Mouse (Mus musculus): ENCODE results near the gene Kif23. TPM values are rescaled to one million over a fixed set of nuclear protein-coding genes. Genes with fewer than 3 reads are reported as not detected.
A peak's percentile ranks its signal among the peaks of the same experiment; 100 is the strongest.

The Kif23 gene
- total RNA-seq, 2 experiments from 2014 or later: 4.8 to 5.5 TPM

DNA sequence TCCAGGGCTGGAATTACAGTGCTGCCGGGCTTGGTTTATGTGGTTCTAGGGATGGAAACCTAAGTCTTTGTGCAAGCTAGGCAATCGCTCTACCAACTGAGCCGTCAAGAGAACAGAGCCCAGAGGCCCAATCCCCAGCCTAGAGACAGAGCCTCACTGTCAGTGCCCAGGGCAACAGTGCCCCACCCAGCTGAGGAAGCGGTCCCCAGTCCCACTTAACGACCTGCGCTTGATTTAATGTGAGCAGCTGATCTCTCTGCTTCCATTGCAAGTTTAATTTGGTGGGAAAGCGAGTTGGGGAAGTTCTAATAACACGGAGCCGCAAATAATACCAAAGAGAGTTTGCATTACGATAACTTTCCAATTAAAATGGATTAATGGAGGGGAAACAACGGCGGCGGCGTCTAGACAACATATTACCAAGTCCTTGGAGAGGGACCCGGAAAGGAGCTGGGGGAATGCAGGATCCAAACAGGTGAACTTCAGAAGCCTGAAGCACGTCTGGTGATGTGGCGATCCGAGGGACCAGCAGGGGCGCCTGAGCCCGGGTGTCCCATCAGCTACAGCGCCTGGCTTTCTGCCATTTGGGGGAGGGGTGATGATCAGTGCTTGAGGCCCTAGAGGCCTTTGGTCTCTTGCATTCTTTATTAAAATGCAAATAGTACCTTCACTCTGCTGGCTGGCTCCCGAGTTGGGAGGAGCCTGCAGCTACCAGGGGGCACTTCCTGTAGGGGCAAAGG is 69.0 kb downstream of the Kif23 start:
- peak in 1 of 2 experiments; percentile 63 for DNase-seq (ENCODE audit: extremely low spot score in 1 of 2, low spot score in 2 of 2)
- intact Hi-C loops (cut with DNase I): no loop called here

- intact Hi-C loops (cut with DNase I): no loop called here
- no peak for DNase-seq (ENCODE audit: extremely low spot score in 1 of 2, low spot score in 2 of 2)
Measured at GRCm38 (mm10) chr9:61873325-61873724, 73.2 kb downstream of the Kif23 start.

GRCm38 (mm10) chr9:61872246-61872941 is 74.2 kb downstream of the Kif23 start:
- intact Hi-C loops (cut with DNase I): no loop called here
- peak in 1 of 2 experiments; percentile 27 for DNase-seq (ENCODE audit: extremely low spot score in 1 of 2, low spot score in 2 of 2)

DNA sequence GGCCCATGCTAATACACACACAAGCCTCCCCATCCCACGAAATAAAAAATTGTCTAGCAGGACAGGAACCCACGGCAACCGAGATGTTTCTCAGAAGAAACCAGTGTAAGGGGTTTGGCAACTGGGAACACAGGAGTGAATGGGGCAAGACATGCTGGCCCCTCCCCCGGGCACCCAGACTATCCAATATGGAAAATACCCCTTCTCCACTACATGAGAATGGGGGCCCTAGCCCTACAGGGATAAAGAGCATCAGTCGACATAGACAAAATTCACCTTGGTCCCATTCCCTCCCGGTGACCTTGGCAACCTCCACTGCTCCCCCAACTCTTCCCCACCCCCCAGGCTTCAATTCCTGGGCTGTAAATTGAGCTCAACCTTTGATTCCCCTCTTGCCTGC is 74.7 kb downstream of the Kif23 start:
- intact Hi-C loops (cut with DNase I): no loop called here
- no peak for DNase-seq (ENCODE audit: extremely low spot score in 1 of 2, low spot score in 2 of 2)

DNA sequence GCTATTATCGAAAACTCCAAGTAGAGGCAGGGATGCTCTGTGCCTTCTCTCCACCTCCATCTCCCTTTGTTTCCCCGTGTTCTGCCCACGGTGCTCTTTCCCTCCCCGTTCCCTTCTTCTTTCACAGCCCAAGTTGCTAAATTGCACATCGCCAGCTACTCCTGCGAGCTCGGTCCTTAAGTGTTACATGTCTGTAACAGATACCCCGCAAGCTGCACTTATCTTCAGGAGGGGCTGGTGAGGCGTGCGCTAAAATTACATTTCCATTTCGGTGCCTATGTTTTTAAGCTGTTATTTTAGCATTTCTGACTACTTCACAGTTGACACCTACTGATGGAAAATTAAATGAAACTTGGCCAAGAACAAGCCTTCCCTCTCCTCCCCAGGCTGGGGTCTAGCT is 78.9 kb downstream of the Kif23 start:
- intact Hi-C loops (cut with DNase I): no loop called here
- DNase-seq (ENCODE audit: extremely low spot score in 1 of 2, low spot score in 2 of 2): peak; percentile 28 to 55

Other genes with a start within 250 kb of the Kif23 start
- gene Rplp1, start 32.2 kb downstream of the Kif23 start, total RNA-seq (2021): 1,000 to 10,000 TPM; 1,724 to 1,730 TPM
- 1 to 10 TPM in 1 of 2 experiments, under 1 TPM in 1; 0.51 to 1.8 TPM for gene Paqr5, start 80.1 kb upstream of the Kif23 start, total RNA-seq (2021)
- gene Glce, start 175.9 kb upstream of the Kif23 start, total RNA-seq (2021): 10 to 100 TPM; 26.5 to 28.4 TPM

Measured in left cerebral cortex, postnatal 10 days (tissue).